Mouse (Mus musculus) lung, adult 2 months (tissue): ENCODE measurements at regions not wholly inside any gene's neighbourhood (a gene's known extent, or its start where the extent isn't known, plus 50 kb on each side); places are given as distances from the start of the nearest gene placed in this dataset.

Experiments
- CTCF ChIP-seq: fragments of 200-500 bp; IDR thresholded peaks from 2 replicates; pipeline ENCODE4 v1.5.1; 2011; ENCODE audit warnings: mild to moderate bottlenecking, low read length, control low read depth; ENCODE audit not compliant: insufficient read depth
- POLR2A ChIP-seq: fragments of 200-500 bp; IDR thresholded peaks from 2 replicates; pipeline ENCODE4 v1.6.1; 2011; ENCODE audit warnings: low read depth, mild to moderate bottlenecking, control low read depth, low read length, borderline replicate concordance; ENCODE audit errors: extremely low read depth

DNA sequence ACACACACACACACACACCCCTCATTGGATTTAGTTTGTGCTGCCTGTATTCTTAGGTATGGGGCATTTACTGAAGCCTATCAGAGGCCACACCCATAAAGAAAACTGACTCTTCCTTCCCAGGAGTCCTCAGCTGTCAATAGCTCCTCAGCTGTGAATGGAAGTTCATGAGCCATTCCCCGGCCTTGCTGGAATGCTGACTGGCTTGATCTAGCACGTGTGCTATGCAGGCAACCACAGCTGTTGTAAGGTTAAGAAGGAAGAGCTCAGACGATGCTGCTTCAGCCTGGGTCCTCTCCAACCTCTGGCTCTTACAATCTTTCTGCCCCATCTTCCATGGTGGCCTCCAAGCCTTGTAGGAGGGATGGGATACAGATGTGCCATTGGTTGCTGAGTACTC lies 226.7 kb downstream of the Skap2 start:
- no peak for TF ChIP-seq CTCF
- TF ChIP-seq POLR2A: no peak
